Mouse (Mus musculus): ENCODE data around the gene Xrcc5.

DNA sequence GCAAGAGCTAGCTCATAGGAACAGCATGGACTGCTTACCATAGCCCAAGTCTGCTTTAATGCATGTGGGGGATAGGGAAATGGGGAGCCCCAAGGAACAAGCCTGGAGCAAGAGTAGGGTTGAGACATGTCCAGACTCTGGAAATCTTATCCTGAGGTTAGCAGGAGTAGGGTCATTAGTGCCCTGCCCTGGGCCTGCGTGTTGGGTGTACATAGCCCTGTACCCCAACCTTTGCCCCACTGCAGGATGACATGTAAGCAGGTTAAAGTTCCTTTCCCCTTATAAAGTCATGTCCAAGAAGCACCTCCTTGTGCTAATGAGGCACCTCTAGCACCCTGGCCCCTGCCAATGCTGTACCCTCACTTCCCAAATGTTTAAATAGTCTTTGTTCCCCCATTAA lies 125.4 kb downstream of the Xrcc5 start:
- TF ChIP-seq EP300 (IDR thresholded peaks at IDR 0.05; ENCODE audit: insufficient read depth, low read depth, low read length) = no peak
- no peak for TF ChIP-seq CTCF (IDR thresholded peaks at IDR 0.05; ENCODE audit: low read depth, low read length)
